Mouse (Mus musculus): ENCODE results near the gene Rgs6. TPM values are rescaled to one million over a fixed set of nuclear protein-coding genes. Genes with fewer than 3 reads are reported as not detected.

The Rgs6 gene
- polyA plus RNA-seq, 1 experiment, result 0.58 TPM

- no peaks in the 10 kb centered on the region for H3K9me3 ChIP-seq (replicated peaks; ENCODE audit: control insufficient read depth, insufficient read depth, low read length, poor library complexity, severe bottlenecking)
- no peaks in the 10 kb centered on the region for H3K27me3 ChIP-seq (ENCODE audit: control insufficient read depth, insufficient read depth, low read length, poor library complexity, severe bottlenecking)
- no peak overlapping the region for H3K9ac ChIP-seq (ENCODE audit: low read depth, poor library complexity, severe bottlenecking)
- no peaks in the 10 kb centered on the region for H3K4me1 ChIP-seq (ENCODE audit: control insufficient read depth, insufficient read depth, low read length)
- no peaks in the 10 kb centered on the region for H3K36me3 ChIP-seq (ENCODE audit: control insufficient read depth, insufficient read depth, low read length, poor library complexity, severe bottlenecking)
- no peak overlapping the region for H3K4me3 ChIP-seq (ENCODE audit: low read depth, low read length)
- H3K27ac ChIP-seq (ENCODE audit: insufficient read depth, low read length), result no peak overlapping the region
- TF ChIP-seq CTCF (IDR thresholded peaks at IDR 0.05; ENCODE audit: low read depth, low read length) (no peak), EP300 (IDR thresholded peaks at IDR 0.05; ENCODE audit: insufficient read depth, low read depth, low read length) (no peak), POLR2A (IDR thresholded peaks at IDR 0.05; ENCODE audit: insufficient read depth, low read length) (no peak)
These were observed 518.0 kb downstream of the Rgs6 start for GRCm38 (mm10) chr12:83106120-83106517.

GRCm38 (mm10) chr12:83109486-83109885 lies 521.4 kb downstream of the Rgs6 start:
- H3K4me3 ChIP-seq (ENCODE audit: low read depth, low read length), result no peak overlapping the region
- H3K27me3 ChIP-seq (ENCODE audit: control insufficient read depth, insufficient read depth, low read length, poor library complexity, severe bottlenecking), result no peaks in the 10 kb centered on the region
- TF ChIP-seq POLR2A (IDR thresholded peaks at IDR 0.05; ENCODE audit: insufficient read depth, low read length) (no peak), CTCF (IDR thresholded peaks at IDR 0.05; ENCODE audit: low read depth, low read length) (no peak), EP300 (IDR thresholded peaks at IDR 0.05; ENCODE audit: insufficient read depth, low read depth, low read length) (no peak)
- no peaks in the 10 kb centered on the region for H3K4me1 ChIP-seq (ENCODE audit: control insufficient read depth, insufficient read depth, low read length)
- no peaks in the 10 kb centered on the region for H3K9me3 ChIP-seq (replicated peaks; ENCODE audit: control insufficient read depth, insufficient read depth, low read length, poor library complexity, severe bottlenecking)
- no peak overlapping the region for H3K9ac ChIP-seq (ENCODE audit: low read depth, poor library complexity, severe bottlenecking)
- no peak overlapping the region for H3K27ac ChIP-seq (ENCODE audit: insufficient read depth, low read length)
- H3K36me3 ChIP-seq (ENCODE audit: control insufficient read depth, insufficient read depth, low read length, poor library complexity, severe bottlenecking), result no peaks in the 10 kb centered on the region

- Histone ChIP-seq H3K27me3 (ENCODE audit: control insufficient read depth, insufficient read depth, low read length, poor library complexity, severe bottlenecking) (no peaks in the 10 kb centered on the region), H3K36me3 (ENCODE audit: control insufficient read depth, insufficient read depth, low read length, poor library complexity, severe bottlenecking) (no peaks in the 10 kb centered on the region), H3K9ac (ENCODE audit: low read depth, poor library complexity, severe bottlenecking) (no peak overlapping the region), H3K4me3 (ENCODE audit: low read depth, low read length) (no peak overlapping the region), H3K9me3 (replicated peaks; ENCODE audit: control insufficient read depth, insufficient read depth, low read length, poor library complexity, severe bottlenecking) (no peaks in the 10 kb centered on the region), H3K27ac (ENCODE audit: insufficient read depth, low read length) (no peak overlapping the region), H3K4me1 (ENCODE audit: control insufficient read depth, insufficient read depth, low read length) (no peaks in the 10 kb centered on the region)
- TF ChIP-seq EP300 (IDR thresholded peaks at IDR 0.05; ENCODE audit: insufficient read depth, low read depth, low read length), result no peak
- no peak for TF ChIP-seq POLR2A (IDR thresholded peaks at IDR 0.05; ENCODE audit: insufficient read depth, low read length)
- no peak for TF ChIP-seq CTCF (IDR thresholded peaks at IDR 0.05; ENCODE audit: low read depth, low read length)
These were observed 522.0 kb downstream of the Rgs6 start for GRCm38 (mm10) chr12:83109891-83110630.

GRCm38 (mm10) chr12:83110711-83111110 lies 522.6 kb downstream of the Rgs6 start:
- TF ChIP-seq CTCF (IDR thresholded peaks at IDR 0.05; ENCODE audit: low read depth, low read length), result no peak
- no peak for TF ChIP-seq EP300 (IDR thresholded peaks at IDR 0.05; ENCODE audit: insufficient read depth, low read depth, low read length)
- TF ChIP-seq POLR2A (IDR thresholded peaks at IDR 0.05; ENCODE audit: insufficient read depth, low read length), result no peak
- Histone ChIP-seq H3K9me3 (replicated peaks; ENCODE audit: control insufficient read depth, insufficient read depth, low read length, poor library complexity, severe bottlenecking) (no peaks in the 10 kb centered on the region), H3K36me3 (ENCODE audit: control insufficient read depth, insufficient read depth, low read length, poor library complexity, severe bottlenecking) (no peaks in the 10 kb centered on the region), H3K27ac (ENCODE audit: insufficient read depth, low read length) (no peak overlapping the region), H3K4me3 (ENCODE audit: low read depth, low read length) (no peak overlapping the region), H3K27me3 (ENCODE audit: control insufficient read depth, insufficient read depth, low read length, poor library complexity, severe bottlenecking) (no peaks in the 10 kb centered on the region), H3K4me1 (ENCODE audit: control insufficient read depth, insufficient read depth, low read length) (no peaks in the 10 kb centered on the region), H3K9ac (ENCODE audit: low read depth, poor library complexity, severe bottlenecking) (no peak overlapping the region)

- TF ChIP-seq CTCF (IDR thresholded peaks at IDR 0.05; ENCODE audit: low read depth, low read length) (no peak), POLR2A (IDR thresholded peaks at IDR 0.05; ENCODE audit: insufficient read depth, low read length) (no peak), EP300 (IDR thresholded peaks at IDR 0.05; ENCODE audit: insufficient read depth, low read depth, low read length) (no peak)
- Histone ChIP-seq H3K9me3 (replicated peaks; ENCODE audit: control insufficient read depth, insufficient read depth, low read length, poor library complexity, severe bottlenecking) (no peaks in the 10 kb centered on the region), H3K27me3 (ENCODE audit: control insufficient read depth, insufficient read depth, low read length, poor library complexity, severe bottlenecking) (no peaks in the 10 kb centered on the region), H3K9ac (ENCODE audit: low read depth, poor library complexity, severe bottlenecking) (no peak overlapping the region), H3K36me3 (ENCODE audit: control insufficient read depth, insufficient read depth, low read length, poor library complexity, severe bottlenecking) (no peaks in the 10 kb centered on the region), H3K27ac (ENCODE audit: insufficient read depth, low read length) (no peak overlapping the region), H3K4me3 (ENCODE audit: low read depth, low read length) (no peak overlapping the region), H3K4me1 (ENCODE audit: control insufficient read depth, insufficient read depth, low read length) (no peaks in the 10 kb centered on the region)
These were observed 524.2 kb downstream of the Rgs6 start for GRCm38 (mm10) chr12:83112283-83112682.

- Histone ChIP-seq H3K27me3 (ENCODE audit: control insufficient read depth, insufficient read depth, low read length, poor library complexity, severe bottlenecking) (no peaks in the 10 kb centered on the region), H3K9me3 (replicated peaks; ENCODE audit: control insufficient read depth, insufficient read depth, low read length, poor library complexity, severe bottlenecking) (no peaks in the 10 kb centered on the region), H3K27ac (ENCODE audit: insufficient read depth, low read length) (no peak overlapping the region), H3K36me3 (ENCODE audit: control insufficient read depth, insufficient read depth, low read length, poor library complexity, severe bottlenecking) (no peaks in the 10 kb centered on the region), H3K4me3 (ENCODE audit: low read depth, low read length) (no peak overlapping the region), H3K9ac (ENCODE audit: low read depth, poor library complexity, severe bottlenecking) (no peak overlapping the region), H3K4me1 (ENCODE audit: control insufficient read depth, insufficient read depth, low read length) (no peaks in the 10 kb centered on the region)
- TF ChIP-seq POLR2A (IDR thresholded peaks at IDR 0.05; ENCODE audit: insufficient read depth, low read length) (no peak), CTCF (IDR thresholded peaks at IDR 0.05; ENCODE audit: low read depth, low read length) (no peak), EP300 (IDR thresholded peaks at IDR 0.05; ENCODE audit: insufficient read depth, low read depth, low read length) (no peak)
These were observed 525.0 kb downstream of the Rgs6 start for GRCm38 (mm10) chr12:83112901-83113628.

Measured in ES-Bruce4 (cell line).